Mouse (Mus musculus) heart, adult 8-10 months (tissue): ENCODE measurements around the gene Map3k11. TPM values are rescaled to one million over a fixed set of nuclear protein-coding genes. Genes with fewer than 3 reads are reported as not detected.

ENCODE experiments used
- DNase-seq: peaks from one replicate; pipeline ENCODE4 v3.0.0; 2022; ENCODE audit warnings: low spot score
- total RNA-seq, 4 experiments: library from RNA; stranded (reverse); gene quantifications; 2 replicates each; pipeline ENCODE4 v1.2.4; 2022

Map3k11 gene
- 10 to 100 TPM; 22.1 to 24.1 (median 23.2) TPM for total RNA-seq

DNA sequence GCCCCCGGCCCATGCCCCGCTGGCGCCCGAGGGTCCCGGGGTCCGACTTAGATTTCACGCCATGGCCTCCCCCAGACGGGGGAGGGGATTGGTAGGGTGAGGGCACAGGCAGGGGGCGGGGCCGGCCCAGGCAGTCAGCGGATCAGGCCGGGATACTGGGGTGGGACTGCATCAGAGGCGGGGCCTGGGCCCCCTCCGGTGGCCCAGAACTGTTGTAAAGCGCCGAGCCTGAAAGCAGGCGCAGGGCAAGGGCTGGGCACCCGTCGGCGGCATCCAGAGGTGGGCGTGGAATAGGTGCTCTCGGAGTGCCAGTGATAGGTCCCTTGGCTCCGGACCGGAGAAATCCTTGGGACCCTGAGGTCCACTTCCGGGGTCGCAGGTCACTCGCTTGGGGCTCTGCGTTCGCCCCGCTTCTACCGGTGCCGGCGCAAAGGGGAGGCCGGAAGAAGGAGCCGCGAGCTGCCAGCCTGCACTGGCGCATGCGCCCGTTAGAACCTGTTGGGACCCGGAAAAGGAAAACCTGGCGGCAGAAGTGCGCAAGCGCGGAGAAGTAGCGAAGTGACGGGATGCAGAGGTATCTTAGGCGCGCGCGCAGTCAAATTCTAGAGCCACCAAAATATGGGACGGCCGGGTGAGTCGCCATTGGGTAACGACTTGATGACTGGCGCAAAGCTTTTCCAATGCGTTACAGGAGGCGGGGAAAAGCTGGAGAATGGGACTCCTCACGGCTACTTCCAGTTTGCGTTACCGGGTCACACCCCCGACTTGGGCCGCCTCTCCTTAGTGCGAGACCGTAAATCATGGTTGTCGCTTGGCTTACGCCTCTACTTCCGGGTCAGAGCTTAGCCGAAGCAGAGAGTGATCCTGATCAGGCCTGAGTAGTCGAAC lies at the start of gene Map3k11, which contains the start of gene Pcnx3:
TSS of gene Map3k11 (plus strand) at position 543 of the 888 bp plus-strand sequence.
TSS of gene Pcnx3 (minus strand) at position 709 of the 888 bp plus-strand sequence.
- peak; percentile 98 for DNase-seq

DNA sequence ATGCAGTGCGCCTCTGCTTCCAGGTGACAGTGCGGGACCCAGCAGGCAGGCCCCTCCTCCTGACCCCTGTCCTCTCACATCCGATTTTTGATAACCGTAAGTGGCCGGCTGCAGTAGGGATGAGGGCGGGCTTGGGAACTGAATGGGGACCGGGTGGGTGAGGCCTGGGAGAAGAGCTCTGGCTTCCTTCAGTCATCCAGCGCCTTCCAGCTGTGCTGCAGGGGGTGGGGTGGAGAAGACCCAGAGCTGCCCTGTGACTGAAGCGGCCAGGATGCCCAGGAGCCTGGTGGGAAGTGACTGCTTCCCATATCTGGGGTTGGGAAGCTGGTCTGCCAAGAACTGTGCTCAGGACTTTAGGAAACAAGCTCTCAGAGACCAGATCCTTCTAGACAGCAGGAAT lies 48.2 kb upstream of the Map3k11 start:
- DNase-seq: no peak

GRCm38 (mm10) chr19:5641021-5641420 lies 47.5 kb upstream of the Map3k11 start:
- no peak for DNase-seq

- DNase-seq: no peak
Observed at GRCm38 (mm10) chr19:5641641-5642040, 46.9 kb upstream of the Map3k11 start.

- no peak for DNase-seq
Observed at GRCm38 (mm10) chr19:5645280-5645679, 43.3 kb upstream of the Map3k11 start.

DNA sequence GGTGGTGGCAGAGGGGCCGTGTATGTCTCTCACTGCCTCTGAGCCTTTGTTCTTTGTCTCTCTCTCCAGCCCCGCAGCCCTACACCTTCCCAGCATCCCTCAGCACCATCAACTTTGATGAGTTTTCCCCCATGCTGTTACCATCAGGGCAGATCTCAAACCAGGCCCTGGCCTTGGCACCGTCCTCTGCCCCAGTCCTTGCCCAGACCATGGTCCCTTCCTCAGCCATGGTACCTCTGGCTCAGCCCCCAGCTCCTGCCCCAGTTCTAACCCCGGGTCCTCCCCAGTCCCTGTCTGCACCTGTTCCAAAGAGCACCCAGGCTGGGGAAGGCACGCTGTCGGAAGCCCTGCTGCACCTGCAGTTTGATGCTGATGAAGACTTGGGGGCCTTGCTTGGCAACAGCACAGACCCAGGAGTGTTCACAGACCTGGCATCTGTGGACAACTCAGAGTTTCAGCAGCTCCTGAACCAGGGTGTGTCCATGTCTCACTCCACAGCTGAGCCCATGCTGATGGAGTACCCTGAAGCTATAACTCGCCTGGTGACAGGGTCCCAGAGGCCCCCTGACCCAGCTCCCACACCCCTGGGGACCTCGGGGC lies 41.7 kb upstream of the Map3k11 start:
- DNase-seq: no peak

GRCm38 (mm10) chr19:5647791-5648190 lies 40.8 kb upstream of the Map3k11 start:
- DNase-seq: no peak

- peak; percentile 85 for DNase-seq
Observed at GRCm38 (mm10) chr19:5648401-5649297, 39.9 kb upstream of the Map3k11 start.

GRCm38 (mm10) chr19:5649298-5649741 lies 39.2 kb upstream of the Map3k11 start:
- DNase-seq: peak; percentile 72

- DNase-seq: no peak
Observed at GRCm38 (mm10) chr19:5651502-5652274, 36.9 kb upstream of the Map3k11 start.

DNA sequence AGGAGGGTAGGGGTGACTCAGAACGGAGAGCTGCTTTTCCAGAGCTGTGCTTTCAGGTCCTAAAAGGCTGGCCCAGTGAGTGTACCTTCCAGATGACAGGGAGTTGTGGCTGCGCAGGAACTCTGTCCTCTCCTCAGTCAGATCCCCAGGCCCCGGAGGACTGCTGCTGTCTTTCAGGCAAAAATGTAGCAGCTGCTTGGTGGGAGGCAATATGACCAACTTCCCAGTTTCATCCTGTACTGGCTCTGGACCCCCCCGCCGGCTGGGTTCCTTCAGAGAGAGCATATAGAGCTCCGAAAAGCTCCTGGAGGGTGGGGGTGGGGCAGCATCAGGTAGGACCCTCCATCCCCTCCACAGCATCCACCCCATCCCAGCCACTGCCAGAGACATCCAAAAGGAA lies 36.0 kb upstream of the Map3k11 start:
- DNase-seq: no peak

DNA sequence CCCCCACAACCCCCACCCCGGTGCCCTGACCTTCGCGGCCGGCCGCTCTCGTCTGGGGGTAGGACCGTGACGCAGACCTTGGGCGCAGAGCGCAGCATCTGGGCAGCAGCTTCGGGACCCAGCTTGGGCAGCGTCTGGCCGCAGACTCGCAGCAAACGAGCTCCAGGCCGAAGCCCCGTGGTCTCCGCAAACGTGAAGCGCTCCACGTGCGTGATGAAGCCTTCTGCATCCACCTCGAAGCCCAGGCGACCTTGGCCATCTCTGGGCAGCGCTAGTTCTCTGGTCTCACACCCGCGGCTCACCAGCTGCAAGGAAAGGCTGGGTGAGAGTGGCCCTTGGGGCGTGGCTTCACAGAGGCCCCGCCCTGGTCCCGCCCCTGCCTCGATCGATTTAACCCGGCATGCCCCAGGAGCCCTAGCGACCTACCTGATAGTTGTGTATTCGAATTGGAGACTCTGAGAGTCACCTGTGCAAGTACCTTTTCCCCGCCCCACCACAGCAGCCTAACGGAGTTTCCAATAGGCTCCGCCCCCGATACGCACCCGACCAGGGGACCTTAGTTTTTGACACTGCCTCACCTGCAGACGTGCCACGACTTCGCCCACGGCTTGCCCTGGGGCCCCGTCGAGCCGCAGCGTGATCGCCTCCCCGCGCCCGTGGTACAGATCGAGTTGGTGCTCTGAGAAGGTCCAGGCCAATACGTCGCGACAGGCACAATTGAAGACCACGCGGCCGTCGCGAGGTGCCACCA lies 34.4 kb upstream of the Map3k11 start:
- DNase-seq: no peak

GRCm38 (mm10) chr19:5654720-5655298 lies 33.7 kb upstream of the Map3k11 start:
- DNase-seq: no peak

DNA sequence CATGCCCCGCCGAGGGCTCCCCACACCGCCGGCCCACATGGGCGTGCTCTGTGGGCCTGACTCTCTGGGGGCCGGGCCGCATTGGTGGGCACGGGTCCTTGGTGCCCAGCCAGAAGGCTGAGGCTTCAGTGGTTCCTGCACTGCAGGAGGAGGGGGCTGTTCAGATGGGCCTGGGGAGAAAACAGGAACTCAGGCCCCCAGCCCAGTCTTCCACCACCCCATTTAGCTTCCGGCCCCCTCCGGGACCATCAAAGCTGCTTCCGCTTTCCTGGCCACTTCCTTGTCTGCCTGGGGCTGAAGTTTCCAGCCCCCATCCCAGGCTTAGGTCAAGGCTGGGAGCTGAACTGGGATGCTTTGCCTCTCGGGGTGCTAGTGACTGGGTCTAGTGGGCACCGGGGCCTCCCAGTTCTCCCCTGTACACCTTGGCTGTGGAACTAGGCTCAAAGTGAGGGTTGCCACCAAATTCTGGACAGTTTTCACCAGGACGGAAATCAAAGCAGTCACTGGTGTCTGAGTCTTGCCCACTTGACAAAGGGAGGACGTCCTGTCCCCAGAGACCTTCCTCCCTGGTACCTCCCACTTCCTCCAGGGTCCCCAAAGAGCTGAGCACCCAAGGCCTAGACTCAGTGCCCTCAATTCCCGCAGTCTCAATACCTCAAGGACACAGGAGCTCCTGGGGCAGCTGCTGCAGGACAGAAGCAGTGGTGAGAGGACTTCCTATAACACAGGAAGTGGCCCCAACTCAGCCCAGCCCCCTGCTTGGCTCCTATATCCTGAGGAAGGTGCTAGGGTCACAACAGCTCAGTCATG lies 27.4 kb upstream of the Map3k11 start:
- DNase-seq: peak; percentile 72

GRCm38 (mm10) chr19:5662310-5662709 lies 26.2 kb upstream of the Map3k11 start:
- no peak for DNase-seq

GRCm38 (mm10) chr19:5662981-5663913 lies 25.3 kb upstream of the Map3k11 start, which contains the start of gene Sipa1:
TSS of gene Sipa1 (minus strand) at chr19:5663707.
- peak; percentile 97 for DNase-seq

DNA sequence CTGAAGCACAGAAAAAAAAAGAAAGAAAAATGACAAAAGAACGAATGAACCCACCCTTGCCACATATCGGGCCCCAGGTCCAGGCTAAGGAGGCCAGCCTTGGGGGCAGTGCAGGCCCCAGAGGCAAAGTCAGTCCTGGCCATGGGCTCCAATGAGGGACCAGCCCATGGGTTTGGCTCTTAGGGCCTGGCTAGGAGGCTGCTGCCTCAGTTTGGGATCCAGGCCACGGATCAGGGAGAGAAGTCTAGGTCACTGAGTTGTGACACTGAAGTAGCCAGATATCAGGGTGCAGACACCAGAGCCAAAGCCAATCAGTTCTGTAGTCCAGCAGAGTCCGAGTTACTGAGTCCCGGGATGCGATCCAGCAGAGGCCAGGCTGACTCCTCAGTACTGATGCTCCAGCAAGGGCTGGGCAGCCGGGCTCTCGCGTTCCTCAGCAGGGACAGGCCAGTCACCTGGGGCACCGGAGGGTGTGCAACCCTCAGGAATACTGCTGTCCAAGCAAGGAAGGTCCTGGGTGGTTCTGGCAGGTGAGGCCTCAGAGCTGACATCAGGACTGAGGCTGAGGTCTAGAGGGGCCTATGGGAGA lies 23.8 kb upstream of the Map3k11 start:
- no peak for DNase-seq
